Mouse (Mus musculus) embryonic facial prominence, embryonic 14.5 days (tissue): ENCODE results near the gene Ccdc82. TPM values are rescaled to one million over a fixed set of nuclear protein-coding genes. Genes with fewer than 3 reads are reported as not detected.
A peak's percentile ranks its signal among the peaks of the same experiment; 100 is the strongest.

Experiments used
- ATAC-seq: fragments of 200-750 bp; cut with Nextera tagmentation; 2 replicates; pipeline ENCODE4 v1.8.0; 2017; ENCODE audit warnings: low read depth, moderate number of reproducible peaks, moderate TSS enrichment
- DNase-seq: peaks from one replicate; pipeline ENCODE4 v3.0.0-alpha.2; 2015; ENCODE audit warnings: low spot score
- H3K27ac ChIP-seq: fragments of 300-500 bp; sonication (generic); replicated peaks from 2 replicates; pipeline ENCODE4 v1.5.1; 2014; ENCODE audit warnings: low read depth, mild to moderate bottlenecking, low read length, moderate library complexity
- H3K27me3 ChIP-seq: fragments of 300-500 bp; sonication (generic); replicated peaks from 2 replicates; pipeline ENCODE4 v1.6.1; 2014; ENCODE audit warnings: low read length; ENCODE audit not compliant: control insufficient read depth, insufficient read depth
- H3K36me3 ChIP-seq: fragments of 300-500 bp; sonication (generic); 2 replicates; pipeline ENCODE4 v1.6.1; 2014; ENCODE audit warnings: low read length, mixed read lengths; ENCODE audit not compliant: control insufficient read depth, insufficient read depth
- H3K4me1 ChIP-seq: fragments of 300-500 bp; sonication (generic); 2 replicates; pipeline ENCODE4 v1.6.1; 2014; ENCODE audit warnings: antibody characterized with exemption, low read length; ENCODE audit not compliant: control insufficient read depth, insufficient read depth
- H3K4me2 ChIP-seq: fragments of 300-500 bp; sonication (generic); 2 replicates; pipeline ENCODE4 v1.6.1; 2014; ENCODE audit warnings: low read depth, mild to moderate bottlenecking, low read length, moderate library complexity, mixed read lengths
- H3K4me3 ChIP-seq: fragments of 300-500 bp; sonication (generic); 2 replicates; pipeline ENCODE4 v1.5.1; 2014; ENCODE audit warnings: low read depth, mild to moderate bottlenecking, low read length
- H3K9ac ChIP-seq: fragments of 300-500 bp; sonication (generic); 2 replicates; pipeline ENCODE4 v1.6.1; 2014; ENCODE audit warnings: low read depth, mild to moderate bottlenecking, low read length, moderate library complexity, mixed read lengths
- H3K9me3 ChIP-seq: fragments of 300-500 bp; sonication (generic); 2 replicates; pipeline ENCODE4 v1.6.1; 2016; ENCODE audit warnings: low read length; ENCODE audit not compliant: control insufficient read depth
- WGBS: fragments of 180-500 bp; shearing (Covaris S2); extraction: QIAGEN DNeasy Blood & Tissue Kit; methylation state at CpG from one replicate; pipeline ENCODE4 v1.1.7; 2014; 5-methylcytosine and 5-hydroxymethylcytosine counted together
- polyA plus RNA-seq: library from polyadenylated mRNA; unstranded; fragments of >200 nt; fragmentation: Nextera tagmentation; extraction: Ambion mirVana; gene quantifications from 2 replicates; pipeline ENCODE4 v1.2.1, GENCODE M21; 2014

The Ccdc82 gene
- polyA plus RNA-seq, 1 experiment from 2014 or later = 10.5 TPM

- Histone ChIP-seq H3K9me3 (no peaks in the 10 kb centered on the region), H3K9ac (no peak overlapping the region), H3K27ac (no peak overlapping the region), H3K27me3 (no peaks in the 10 kb centered on the region), H3K36me3 (no peaks in the 10 kb centered on the region), H3K4me3 (no peak overlapping the region), H3K4me1 (peaks cover 11% of the 10 kb centered on the region), H3K4me2 (no peak overlapping the region)
- peak; percentile 44 for DNase-seq
- ATAC-seq = no peak
Measured at GRCm38 (mm10) chr9:13242321-13242720, 4.4 kb upstream of the Ccdc82 start.

GRCm38 (mm10) chr9:13245481-13245880 is 1.3 kb upstream of the Ccdc82 start, which contains the start of gene Jrkl:
Gene Jrkl (minus strand): TSS chr9:13245829.
- H3K4me1 ChIP-seq = peaks cover 14% of the 10 kb centered on the region
- H3K9ac ChIP-seq = peak within 1 kb of the TSS; percentile 63
- H3K27ac ChIP-seq = peak within 1 kb of the TSS; percentile 73
- H3K36me3 ChIP-seq = no peaks in the 10 kb centered on the region
- peak within 1 kb of the TSS; percentile 60 for H3K4me3 ChIP-seq
- DNase-seq (peak; percentile 27), ATAC-seq (no peak)
- H3K27me3 ChIP-seq = no peaks in the 10 kb centered on the region
- 6% methylated on average over 9 of the region's 10 CpGs for WGBS
- H3K4me2 ChIP-seq = peak within 1 kb of the TSS; percentile 64
- no peaks in the 10 kb centered on the region for H3K9me3 ChIP-seq

- Histone ChIP-seq H3K9me3 (no peaks in the 10 kb centered on the region), H3K27me3 (no peaks in the 10 kb centered on the region), H3K36me3 (no peaks in the 10 kb centered on the region), H3K27ac (no peak overlapping the region), H3K4me3 (no peak overlapping the region), H3K9ac (no peak overlapping the region), H3K4me1 (peaks cover 14% of the 10 kb centered on the region), H3K4me2 (no peak overlapping the region)
- 96% methylated on average over 4 of the region's 4 CpGs for WGBS
- DNase-seq (no peak), ATAC-seq (no peak)
Measured at GRCm38 (mm10) chr9:13248104-13248503, 1.3 kb downstream of the Ccdc82 start.

DNA sequence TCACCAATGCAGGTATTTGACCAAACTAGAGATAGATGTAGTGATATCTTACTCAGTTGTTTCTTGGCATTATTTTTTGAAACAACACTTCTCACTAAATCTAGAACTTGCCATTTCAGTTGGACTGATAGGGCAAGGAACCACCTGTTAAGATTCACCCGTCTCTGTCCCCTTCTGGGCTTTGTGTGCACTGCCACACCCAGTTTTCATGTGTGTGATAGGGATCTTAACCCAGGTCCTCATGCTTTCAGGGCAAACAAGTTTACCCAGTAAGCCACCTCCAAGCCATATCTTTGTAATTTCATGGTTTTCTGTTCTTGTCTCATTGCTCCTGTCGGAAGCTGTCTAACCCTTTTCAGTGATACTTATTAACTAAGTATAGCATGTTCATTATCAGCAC is 4.5 kb downstream of the Ccdc82 start:
- Histone ChIP-seq H3K36me3 (no peaks in the 10 kb centered on the region), H3K9ac (no peak overlapping the region), H3K4me1 (peaks cover 3% of the 10 kb centered on the region; the same call in 1 of the 2 replicates), H3K27me3 (no peaks in the 10 kb centered on the region), H3K27ac (no peak overlapping the region), H3K4me3 (no peak overlapping the region), H3K9me3 (no peaks in the 10 kb centered on the region), H3K4me2 (no peak overlapping the region)
- 79% methylated on average over 2 of the region's 2 CpGs for WGBS
- ATAC-seq (no peak), DNase-seq (no peak)

DNA sequence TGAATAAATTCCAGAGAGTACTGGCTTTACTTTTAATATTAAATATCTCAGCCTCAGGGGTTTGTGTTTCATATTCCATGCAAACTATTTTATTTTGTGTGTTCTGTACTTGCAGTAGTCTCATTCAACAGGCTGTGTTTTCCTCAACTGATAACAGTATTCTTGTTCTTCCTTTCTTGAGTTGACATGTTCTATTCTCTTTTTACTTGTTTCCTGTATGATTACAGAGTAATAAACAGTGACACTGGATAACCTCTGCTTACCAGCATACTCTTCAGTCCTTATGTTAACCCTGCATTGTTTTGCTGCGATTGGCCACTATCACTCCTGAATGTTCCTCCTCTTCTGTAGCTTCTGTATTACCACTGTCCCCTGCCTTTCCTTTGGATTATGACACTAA is 10.0 kb downstream of the Ccdc82 start:
- H3K36me3 ChIP-seq = no peaks in the 10 kb centered on the region
- H3K9me3 ChIP-seq = no peaks in the 10 kb centered on the region
- H3K4me3 ChIP-seq = no peak overlapping the region
- H3K27ac ChIP-seq = no peak overlapping the region
- WGBS = 93% methylated on average over 1 of the region's 1 CpGs
- ATAC-seq (no peak), DNase-seq (no peak)
- no peaks in the 10 kb centered on the region for H3K4me1 ChIP-seq
- H3K9ac ChIP-seq = no peak overlapping the region
- no peak overlapping the region for H3K4me2 ChIP-seq
- no peaks in the 10 kb centered on the region for H3K27me3 ChIP-seq

GRCm38 (mm10) chr9:13258173-13258572 is 11.4 kb downstream of the Ccdc82 start:
- no peak overlapping the region for H3K9ac ChIP-seq
- H3K4me1 ChIP-seq = no peaks in the 10 kb centered on the region
- H3K4me2 ChIP-seq = no peak overlapping the region
- no peak for DNase-seq
- no peaks in the 10 kb centered on the region for H3K9me3 ChIP-seq
- H3K27me3 ChIP-seq = no peaks in the 10 kb centered on the region
- WGBS = 89% methylated on average over 2 of the region's 2 CpGs
- no peak overlapping the region for H3K27ac ChIP-seq
- H3K4me3 ChIP-seq = no peak overlapping the region
- no peak for ATAC-seq
- H3K36me3 ChIP-seq = no peaks in the 10 kb centered on the region

DNA sequence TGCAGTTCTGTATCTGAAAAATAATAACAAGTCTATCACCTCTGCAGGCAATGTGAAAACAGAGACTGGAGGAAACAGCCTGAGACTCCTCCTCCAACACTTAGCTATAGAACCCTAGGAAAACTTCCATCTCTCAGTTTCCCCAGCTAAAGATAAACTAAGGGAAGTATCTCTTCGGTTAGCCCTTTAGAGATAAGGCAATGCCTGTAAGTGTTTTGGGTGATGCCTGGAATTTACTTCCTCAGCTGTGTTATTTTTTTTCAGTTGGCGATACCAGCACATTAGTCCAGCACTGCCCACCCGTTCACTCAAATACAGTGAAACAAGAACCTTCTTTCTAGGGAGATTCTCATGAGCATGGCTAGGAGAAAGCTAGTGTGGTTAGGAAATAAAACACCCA is 14.2 kb downstream of the Ccdc82 start:
- 86% methylated on average over 3 of the region's 3 CpGs for WGBS
- ATAC-seq (no peak), DNase-seq (no peak)
- Histone ChIP-seq H3K36me3 (no peaks in the 10 kb centered on the region), H3K4me3 (no peak overlapping the region), H3K9me3 (no peaks in the 10 kb centered on the region), H3K9ac (no peak overlapping the region), H3K4me1 (no peaks in the 10 kb centered on the region), H3K27ac (no peak overlapping the region), H3K27me3 (no peaks in the 10 kb centered on the region), H3K4me2 (no peak overlapping the region)

GRCm38 (mm10) chr9:13273219-13273618 is 26.5 kb downstream of the Ccdc82 start:
- no peaks in the 10 kb centered on the region for H3K4me1 ChIP-seq
- no peaks in the 10 kb centered on the region for H3K36me3 ChIP-seq
- H3K27me3 ChIP-seq = no peaks in the 10 kb centered on the region
- H3K4me3 ChIP-seq = no peak overlapping the region
- WGBS = 90% methylated on average over 1 of the region's 1 CpGs
- ATAC-seq (no peak), DNase-seq (no peak)
- H3K9me3 ChIP-seq = no peaks in the 10 kb centered on the region
- H3K4me2 ChIP-seq = no peak overlapping the region
- no peak overlapping the region for H3K9ac ChIP-seq
- H3K27ac ChIP-seq = no peak overlapping the region

DNA sequence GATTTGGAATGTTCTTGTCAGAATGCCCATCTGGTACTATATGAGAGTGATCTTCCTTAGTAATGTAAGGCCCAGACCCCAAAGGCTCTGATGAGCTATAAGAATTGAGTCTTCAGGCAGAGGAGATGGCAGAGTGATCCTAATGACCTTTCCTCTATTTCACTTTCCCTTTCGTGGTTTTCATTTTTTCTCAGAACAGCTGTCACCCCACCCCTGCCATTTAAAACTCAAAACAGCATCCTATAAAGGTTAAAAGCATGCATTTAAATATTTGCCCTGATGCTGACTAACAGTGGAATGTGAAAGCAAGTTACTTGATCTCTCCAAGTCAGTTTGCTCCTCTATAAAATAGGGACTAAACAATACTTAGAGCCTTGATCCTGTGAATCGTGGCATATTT is 40.7 kb downstream of the Ccdc82 start:
- H3K27ac ChIP-seq = no peak overlapping the region
- ATAC-seq = no peak
- 58% methylated on average over 2 of the region's 2 CpGs for WGBS

More for the DNA sequence above, 40.7 kb downstream of the Ccdc82 start:
- Histone ChIP-seq H3K4me3 (no peak overlapping the region), H3K9me3 (no peaks in the 10 kb centered on the region), H3K27me3 (no peaks in the 10 kb centered on the region), H3K9ac (no peak overlapping the region), H3K4me1 (no peaks in the 10 kb centered on the region), H3K36me3 (no peaks in the 10 kb centered on the region), H3K4me2 (no peak overlapping the region)
- no peak for DNase-seq
